ENCODE assay signal across 7 mouse cellular contexts in the genomic region with DNA sequence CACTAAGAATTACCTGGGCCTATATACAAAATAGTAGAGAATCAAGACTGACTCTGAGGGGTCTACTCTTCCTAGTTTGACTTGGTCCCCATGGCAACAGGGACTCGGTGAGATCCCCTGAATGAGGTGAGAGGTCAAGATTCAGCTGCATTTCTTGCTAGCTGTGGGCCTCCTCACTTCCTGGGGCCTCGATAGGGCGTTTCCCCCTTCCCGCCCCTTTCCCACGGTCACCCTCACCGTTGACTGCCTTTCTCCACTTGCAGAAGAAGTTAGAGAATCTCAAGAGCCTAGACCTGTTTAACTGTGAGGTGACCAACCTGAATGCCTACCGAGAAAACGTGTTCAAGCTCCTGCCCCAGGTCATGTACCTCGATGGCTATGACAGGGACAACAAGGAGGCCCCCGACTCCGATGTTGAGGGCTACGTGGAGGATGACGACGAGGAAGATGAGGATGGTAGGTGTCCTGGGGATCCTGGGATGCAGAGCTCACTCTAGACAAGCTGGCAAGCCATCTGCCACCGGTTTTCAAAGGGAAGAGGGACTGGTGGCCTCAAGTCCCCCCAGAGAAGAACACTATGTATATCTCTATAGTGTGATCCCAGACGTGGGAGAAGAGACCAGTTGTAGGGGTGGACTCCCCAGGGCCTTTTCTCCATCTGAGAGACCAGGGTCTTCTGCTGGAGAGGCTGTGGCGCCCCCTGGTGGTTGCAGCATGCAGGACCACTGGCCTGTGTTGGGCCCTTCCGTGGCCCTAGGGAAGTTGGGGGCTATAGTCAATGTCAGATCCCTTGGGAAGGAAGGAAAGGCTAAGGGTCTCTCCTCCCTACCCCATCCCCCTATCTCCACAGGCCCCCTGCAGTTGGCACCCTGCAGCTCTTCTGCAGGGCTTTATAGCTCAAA. TPM values are rescaled to one million over a fixed set of nuclear protein-coding genes. Genes with fewer than 3 reads are reported as not detected.
DNase-seq lines count a peak whose midpoint lies in the region; ATAC-seq and TF ChIP-seq lines count a peak whose summit lies in the region.

No protein-coding gene starts in this region.

- no peak overlapping the region for H3K9ac ChIP-seq in kidney, postnatal 0 days (ENCODE audit: low read depth, low read length)
- H3K9ac ChIP-seq in lung, postnatal 0 days (replicated peaks; ENCODE audit: low read depth) = no peak overlapping the region

- no peak overlapping the region for H3K4me2 ChIP-seq in kidney, postnatal 0 days (ENCODE audit: low read length)
- H3K4me2 ChIP-seq in lung, postnatal 0 days (replicated peaks; ENCODE audit: low read depth, low read length) = no peak overlapping the region; the same call in 1 of the 2 replicates

- TF ChIP-seq CTCF in kidney, postnatal 0 days (IDR thresholded peaks at IDR 0.05; ENCODE audit: low read depth) = peak; percentile 88
- TF ChIP-seq CTCF in lung, postnatal 0 days (IDR thresholded peaks at IDR 0.05) = peak; percentile 92

- H3K27me3 ChIP-seq in kidney, postnatal 0 days (ENCODE audit: insufficient read depth, low read length) = no peaks in the 10 kb centered on the region
- no peaks in the 10 kb centered on the region for H3K27me3 ChIP-seq in lung, postnatal 0 days (replicated peaks; ENCODE audit: insufficient read depth, low read length)

- 58% methylated on average over 18 of the region's 18 CpGs for WGBS in kidney, postnatal 0 days
- 42% methylated on average over 18 of the region's 18 CpGs for WGBS in lung, postnatal 0 days

- 0 out of 2 replicates have a peak, but pooled peaks have one; percentile 14 for ATAC-seq in kidney, postnatal 0 days (replicated peaks; ENCODE audit: low FRiP score, low read depth)
- peak; percentile 39 for ATAC-seq in lung, postnatal 0 days

- H3K4me3 ChIP-seq in kidney, postnatal 0 days (replicated peaks; ENCODE audit: low read depth, low read length) = no peak overlapping the region
- no peak overlapping the region for H3K4me3 ChIP-seq in lung, postnatal 0 days (ENCODE audit: low read depth, low read length)

- peaks cover 19% of the 10 kb centered on the region for H3K4me1 ChIP-seq in kidney, postnatal 0 days (replicated peaks; ENCODE audit: insufficient read depth, low read length)
- H3K4me1 ChIP-seq in lung, postnatal 0 days (ENCODE audit: insufficient read depth, low read depth, low read length) = peaks cover 44% of the 10 kb centered on the region

- TF ChIP-seq EP300 in lung, postnatal 0 days (IDR thresholded peaks at IDR 0.05) = no peak; the same call in 1 of the 2 replicates

- DNase-seq in urinary bladder, adult 2 months (ENCODE audit: low spot score) = peak; percentile 59
- DNase-seq in urinary bladder, adult 18-20 months (ENCODE audit: low spot score in 2 of 2) = no peak
- DNase-seq in brain, adult 2 months (ENCODE audit: low read depth, low spot score) = peak; percentile 73
- DNase-seq in gastrocnemius, postnatal 4 days (ENCODE audit: low spot score in 2 of 2) = peak; percentile 73 to 80
- DNase-seq in kidney, postnatal 0 days (ENCODE audit: low spot score) = peak; percentile 69
- DNase-seq in lung, postnatal 0 days (ENCODE audit: low spot score) = peak; percentile 83
- peak; percentile 58 to 71 for DNase-seq in spleen, postnatal 14 days (ENCODE audit: low spot score in 2 of 2)

- no peak overlapping the region for H3K27ac ChIP-seq in kidney, postnatal 0 days
- peak overlapping the region; percentile 86 for H3K27ac ChIP-seq in lung, postnatal 0 days (ENCODE audit: low read length)

- H3K9me3 ChIP-seq in kidney, postnatal 0 days (replicated peaks; ENCODE audit: low read length) = no peaks in the 10 kb centered on the region
- no peaks in the 10 kb centered on the region for H3K9me3 ChIP-seq in lung, postnatal 0 days (ENCODE audit: low read length)

- peaks cover 43% of the 10 kb centered on the region for H3K36me3 ChIP-seq in kidney, postnatal 0 days (ENCODE audit: insufficient read depth, low read length)
- H3K36me3 ChIP-seq in lung, postnatal 0 days (ENCODE audit: insufficient read depth, low read length) = peaks cover 9% of the 10 kb centered on the region

RNA-seq across cellular contexts. Expression of a gene that starts 32.4 kb away (rescaled TPM):
- 171 and 244 TPM in 2 replicates for polyA plus RNA-seq in urinary bladder, adult 2 months (2012; rRNA removed)
- 100 to 1,000 TPM; 119 to 134 TPM for total RNA-seq in gastrocnemius, postnatal 4 days (2021)
- 139 and 166 TPM in 2 replicates for polyA plus RNA-seq in kidney, postnatal 0 days (2015; fragmentation: Nextera tagmentation; extraction: Ambion mirVana)
- polyA plus RNA-seq in lung, postnatal 0 days (2015; fragmentation: Nextera tagmentation; extraction: Ambion mirVana) = 101 and 141 TPM in 2 replicates

Comparison
In these comparisons a context has a peak if more than half of its experiments do, and no peak if none do; other contexts are left out.
1. DNase-seq: peak in urinary bladder, adult 2 months (single experiment), brain, adult 2 months (single experiment), gastrocnemius, postnatal 4 days (2 of 2), kidney, postnatal 0 days (single experiment), lung, postnatal 0 days (single experiment) and spleen, postnatal 14 days (2 of 2); none in urinary bladder, adult 18-20 months (0 of 2).